Mouse (Mus musculus): ENCODE measurements around the gene Isca2. TPM values are rescaled to one million over a fixed set of nuclear protein-coding genes. Genes with fewer than 3 reads are reported as not detected.
A peak's percentile ranks its signal among the peaks of the same experiment; 100 is the strongest.

The Isca2 gene
- total and polyA plus RNA-seq, 2 experiments from 2014 or later = 68.1 to 114 TPM

DNA sequence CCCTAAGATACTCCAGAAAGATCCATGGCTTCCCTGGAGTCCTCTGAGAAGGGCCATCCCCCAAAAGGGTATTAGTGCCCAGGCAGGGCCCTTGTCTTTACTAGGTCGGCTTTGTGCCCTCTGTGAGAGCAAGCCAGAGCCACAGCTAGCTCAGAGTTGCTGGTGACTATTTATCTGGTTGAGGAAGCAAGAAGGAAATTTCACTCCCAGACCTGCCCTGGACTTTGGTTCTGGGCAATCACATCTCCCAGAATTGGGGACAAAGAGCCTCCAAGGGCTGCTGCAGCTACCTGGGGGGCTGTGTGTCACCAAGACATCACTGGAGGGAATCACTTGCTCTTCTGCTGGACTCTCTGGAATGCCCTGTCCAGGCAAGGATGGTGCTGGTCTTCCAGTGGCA lies 33.0 kb downstream of the Isca2 start:
- Histone ChIP-seq H3K4me2 (ENCODE audit: low read depth) (no peak overlapping the region), H3K27ac (ENCODE audit: low read depth, low read length) (no peak overlapping the region), H3K27me3 (ENCODE audit: insufficient read depth, low read length) (no peaks in the 10 kb centered on the region), H3K9ac (no peak overlapping the region), H3K9me3 (ENCODE audit: low read length) (no peaks in the 10 kb centered on the region), H3K4me3 (ENCODE audit: low read depth, low read length) (no peak overlapping the region), H3K4me1 (ENCODE audit: insufficient read depth) (no peaks in the 10 kb centered on the region), H3K36me3 (ENCODE audit: insufficient read depth) (no peaks in the 10 kb centered on the region)
- WGBS = 88% methylated on average over 1 of the region's 1 CpGs
- DNase-seq (no peak), ATAC-seq (no peak)
- TF ChIP-seq CTCF (IDR thresholded peaks at IDR 0.05; ENCODE audit: low read depth) = no peak

DNA sequence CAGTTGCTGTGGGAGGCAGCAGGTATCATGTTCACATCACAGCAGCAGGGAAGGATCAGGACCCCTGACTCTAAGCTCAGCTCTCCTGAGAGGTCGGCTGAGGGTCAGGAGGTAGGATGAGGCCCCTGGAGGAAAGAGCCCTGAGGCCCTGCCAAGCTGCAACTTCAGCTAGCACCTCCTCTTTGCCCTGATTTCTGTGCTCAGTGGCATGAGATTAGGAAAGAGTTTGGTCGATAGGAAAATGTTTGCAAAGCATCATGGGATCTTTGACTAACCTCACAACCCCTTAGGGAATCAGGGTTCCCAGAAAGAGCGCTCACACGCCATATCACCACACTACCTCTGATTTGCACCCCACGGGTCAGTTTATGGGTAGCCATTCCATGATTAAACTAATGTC lies 33.7 kb downstream of the Isca2 start:
- Histone ChIP-seq H3K4me2 (ENCODE audit: low read depth) (no peak overlapping the region), H3K9ac (no peak overlapping the region), H3K9me3 (ENCODE audit: low read length) (no peaks in the 10 kb centered on the region), H3K4me3 (ENCODE audit: low read depth, low read length) (no peak overlapping the region), H3K4me1 (ENCODE audit: insufficient read depth) (no peaks in the 10 kb centered on the region), H3K36me3 (ENCODE audit: insufficient read depth) (no peaks in the 10 kb centered on the region), H3K27me3 (ENCODE audit: insufficient read depth, low read length) (no peaks in the 10 kb centered on the region), H3K27ac (ENCODE audit: low read depth, low read length) (no peak overlapping the region)
- TF ChIP-seq CTCF (IDR thresholded peaks at IDR 0.05; ENCODE audit: low read depth) = no peak
- ATAC-seq = no peak
- 70% methylated on average over 5 of the region's 5 CpGs for WGBS
- DNase-seq = no peak

DNA sequence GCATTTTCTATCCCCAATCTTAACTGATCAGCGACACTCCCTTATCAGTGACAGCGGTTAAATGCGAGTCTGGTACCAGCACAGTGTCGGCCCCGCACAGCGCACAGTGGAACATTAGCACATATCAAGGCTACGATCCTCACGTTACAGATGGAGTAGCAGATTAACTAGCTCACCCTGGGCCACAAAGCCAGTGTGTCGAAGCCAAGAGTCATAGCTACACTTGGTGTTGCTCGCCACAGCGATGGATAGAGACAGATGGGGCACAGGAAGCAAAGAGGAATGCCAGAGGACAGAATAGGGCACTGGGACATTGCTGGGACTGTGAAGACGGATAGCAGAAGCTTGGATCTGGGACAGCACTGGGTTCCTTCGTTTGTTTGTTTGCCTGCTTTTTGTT lies 34.3 kb downstream of the Isca2 start:
- Histone ChIP-seq H3K4me1 (ENCODE audit: insufficient read depth) (no peaks in the 10 kb centered on the region), H3K9ac (no peak overlapping the region), H3K9me3 (ENCODE audit: low read length) (no peaks in the 10 kb centered on the region), H3K36me3 (ENCODE audit: insufficient read depth) (no peaks in the 10 kb centered on the region), H3K27me3 (ENCODE audit: insufficient read depth, low read length) (no peaks in the 10 kb centered on the region), H3K4me2 (ENCODE audit: low read depth) (no peak overlapping the region), H3K27ac (ENCODE audit: low read depth, low read length) (no peak overlapping the region), H3K4me3 (ENCODE audit: low read depth, low read length) (no peak overlapping the region)
- TF ChIP-seq CTCF (IDR thresholded peaks at IDR 0.05; ENCODE audit: low read depth) = no peak
- WGBS = 75% methylated on average over 13 of the region's 13 CpGs
- DNase-seq = no peak
- peak; percentile 38; the same call in 1 of the 2 replicates for ATAC-seq

DNA sequence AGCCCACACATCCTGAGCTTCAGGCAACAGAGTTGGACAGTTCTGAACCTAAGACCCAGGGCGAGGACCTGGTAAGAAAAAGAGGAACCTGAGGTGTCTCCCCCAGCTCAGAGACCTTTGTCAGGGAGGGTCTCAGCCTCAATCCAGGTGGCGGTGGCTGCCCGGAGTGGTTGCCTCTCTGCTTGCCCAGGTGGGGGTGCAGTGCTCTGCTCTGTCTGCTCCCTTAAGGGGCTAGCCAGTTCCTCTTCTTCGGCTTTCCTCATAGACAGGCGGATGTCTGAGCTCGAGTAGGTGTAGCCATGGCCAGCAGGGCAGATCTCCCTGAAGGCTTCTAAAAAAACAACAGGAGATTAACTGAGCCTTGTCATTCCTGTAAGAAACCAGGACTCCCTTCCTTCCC lies 36.0 kb downstream of the Isca2 start:
- ATAC-seq = no peak
- H3K36me3 ChIP-seq (ENCODE audit: insufficient read depth) = no peaks in the 10 kb centered on the region
- WGBS = 79% methylated on average over 6 of the region's 6 CpGs
- H3K4me3 ChIP-seq (ENCODE audit: low read depth, low read length) = no peak overlapping the region
- no peaks in the 10 kb centered on the region for H3K4me1 ChIP-seq (ENCODE audit: insufficient read depth)
- H3K9ac ChIP-seq = no peak overlapping the region
- H3K9me3 ChIP-seq (ENCODE audit: low read length) = no peaks in the 10 kb centered on the region
- H3K27ac ChIP-seq (ENCODE audit: low read depth, low read length) = no peak overlapping the region
- no peaks in the 10 kb centered on the region for H3K27me3 ChIP-seq (ENCODE audit: insufficient read depth, low read length)
- no peak for DNase-seq
- TF ChIP-seq CTCF (IDR thresholded peaks at IDR 0.05; ENCODE audit: low read depth) = no peak
- no peak overlapping the region for H3K4me2 ChIP-seq (ENCODE audit: low read depth)

DNA sequence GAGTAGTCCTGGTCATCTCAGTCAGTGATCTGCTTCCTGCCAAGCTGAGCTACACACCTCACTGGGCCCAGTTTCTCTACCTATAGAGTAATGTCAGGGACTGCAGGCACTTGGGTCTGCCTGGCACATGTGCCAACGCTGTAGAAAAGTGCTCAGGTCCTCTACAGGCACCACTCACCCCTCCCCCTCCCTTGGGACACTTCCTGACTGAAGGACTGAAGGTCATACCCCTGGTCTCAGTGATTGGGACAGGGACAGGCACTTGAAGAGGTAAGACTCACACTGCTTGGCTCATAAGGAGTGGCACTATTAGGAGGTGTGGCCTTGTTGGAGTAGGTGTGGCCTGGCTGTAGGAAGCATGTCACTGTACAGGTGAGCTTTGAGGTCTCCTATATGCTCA lies 37.8 kb downstream of the Isca2 start:
- ATAC-seq = no peak
- H3K36me3 ChIP-seq (ENCODE audit: insufficient read depth) = no peaks in the 10 kb centered on the region
- 59% methylated on average over 1 of the region's 1 CpGs for WGBS
- no peaks in the 10 kb centered on the region for H3K4me1 ChIP-seq (ENCODE audit: insufficient read depth)
- H3K27ac ChIP-seq (ENCODE audit: low read depth, low read length) = no peak overlapping the region
- no peak overlapping the region for H3K4me2 ChIP-seq (ENCODE audit: low read depth)
- no peak overlapping the region for H3K4me3 ChIP-seq (ENCODE audit: low read depth, low read length)
- no peak for TF ChIP-seq CTCF (IDR thresholded peaks at IDR 0.05; ENCODE audit: low read depth)
- DNase-seq = no peak
- no peaks in the 10 kb centered on the region for H3K9me3 ChIP-seq (ENCODE audit: low read length)
- H3K9ac ChIP-seq = no peak overlapping the region
- no peaks in the 10 kb centered on the region for H3K27me3 ChIP-seq (ENCODE audit: insufficient read depth, low read length)

DNA sequence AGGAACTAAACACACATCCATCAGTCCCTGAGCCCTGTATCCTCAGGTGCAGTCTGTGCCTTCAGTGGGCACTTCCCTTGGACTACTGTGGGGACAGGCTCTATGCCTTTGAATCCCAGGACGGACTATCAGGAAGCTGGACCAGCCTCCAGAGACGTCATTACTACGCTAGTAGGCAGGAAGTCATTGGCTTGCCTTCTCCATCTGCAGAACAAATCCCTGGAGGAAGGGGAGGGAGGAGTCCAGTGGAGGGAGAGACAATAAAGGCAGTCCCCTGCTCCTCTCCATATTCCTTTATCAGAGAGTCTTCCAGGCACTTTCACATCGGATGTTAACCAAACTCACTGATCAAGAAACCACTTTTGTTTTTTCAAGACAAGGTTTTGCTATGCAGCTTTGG lies 38.5 kb downstream of the Isca2 start:
- Histone ChIP-seq H3K4me2 (ENCODE audit: low read depth) (no peak overlapping the region), H3K9me3 (ENCODE audit: low read length) (no peaks in the 10 kb centered on the region), H3K27me3 (ENCODE audit: insufficient read depth, low read length) (no peaks in the 10 kb centered on the region)

DNA sequence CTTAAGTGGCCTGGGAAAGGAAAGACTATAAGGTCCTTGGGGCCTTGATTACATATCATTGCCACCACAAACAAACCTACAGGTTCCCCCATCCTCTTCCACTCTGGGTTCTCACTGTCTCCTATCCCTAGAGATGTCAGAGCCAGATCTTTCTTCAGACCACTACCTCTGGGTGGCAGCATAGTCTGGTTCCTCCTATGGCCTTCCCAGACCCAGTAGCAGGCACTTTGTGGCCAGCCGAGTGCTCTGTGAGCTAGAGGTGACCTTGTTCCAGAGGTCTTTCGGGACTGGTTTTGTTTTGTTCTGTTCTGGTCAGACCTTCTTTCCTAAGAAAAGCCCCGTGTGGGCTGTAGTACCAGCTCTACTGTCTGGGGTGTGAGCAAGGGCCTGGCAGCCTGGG lies 39.0 kb downstream of the Isca2 start:
- 66% methylated on average over 3 of the region's 3 CpGs for WGBS
- H3K4me1 ChIP-seq (ENCODE audit: insufficient read depth) = no peaks in the 10 kb centered on the region
- no peak overlapping the region for H3K4me2 ChIP-seq (ENCODE audit: low read depth)
- ATAC-seq (no peak), DNase-seq (no peak)
- H3K27me3 ChIP-seq (ENCODE audit: insufficient read depth, low read length) = no peaks in the 10 kb centered on the region
- H3K9me3 ChIP-seq (ENCODE audit: low read length) = no peaks in the 10 kb centered on the region
- H3K36me3 ChIP-seq (ENCODE audit: insufficient read depth) = no peaks in the 10 kb centered on the region
- no peak for TF ChIP-seq CTCF (IDR thresholded peaks at IDR 0.05; ENCODE audit: low read depth)
- no peak overlapping the region for H3K9ac ChIP-seq
- no peak overlapping the region for H3K27ac ChIP-seq (ENCODE audit: low read depth, low read length)
- no peak overlapping the region for H3K4me3 ChIP-seq (ENCODE audit: low read depth, low read length)

More for the DNA sequence above, 38.5 kb downstream of the Isca2 start:
- Histone ChIP-seq H3K4me1 (ENCODE audit: insufficient read depth) (no peaks in the 10 kb centered on the region), H3K27ac (ENCODE audit: low read depth, low read length) (no peak overlapping the region), H3K9ac (no peak overlapping the region), H3K4me3 (ENCODE audit: low read depth, low read length) (no peak overlapping the region), H3K36me3 (ENCODE audit: insufficient read depth) (no peaks in the 10 kb centered on the region)
- 80% methylated on average over 4 of the region's 4 CpGs for WGBS
- ATAC-seq (no peak), DNase-seq (no peak)
- TF ChIP-seq CTCF (IDR thresholded peaks at IDR 0.05; ENCODE audit: low read depth) = no peak

DNA sequence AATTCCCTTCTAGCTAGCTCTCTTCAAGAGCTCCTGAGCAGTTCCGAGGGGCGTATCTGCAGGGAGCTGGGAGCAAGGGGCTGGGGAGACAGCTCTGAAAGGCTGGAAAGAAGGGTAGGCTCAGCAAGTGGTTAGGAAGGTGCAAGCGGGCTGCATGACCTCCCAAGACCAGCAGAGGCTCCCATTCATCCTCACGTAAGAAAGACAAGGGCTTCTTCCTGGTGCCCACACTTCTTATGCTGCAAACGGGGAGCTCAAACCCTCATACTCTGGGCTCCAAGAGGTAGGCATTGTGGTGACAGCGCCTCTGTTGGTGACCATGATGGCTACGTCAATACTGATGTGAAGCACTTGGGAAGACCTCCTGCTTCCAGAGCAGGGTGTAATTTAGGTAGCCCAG lies 40.7 kb downstream of the Isca2 start:
- 0 out of 2 replicates have a peak, but pooled peaks have one; percentile 11 for TF ChIP-seq CTCF (IDR thresholded peaks at IDR 0.05; ENCODE audit: low read depth)
- H3K27me3 ChIP-seq (ENCODE audit: insufficient read depth, low read length) = no peaks in the 10 kb centered on the region
- H3K4me1 ChIP-seq (ENCODE audit: insufficient read depth) = no peaks in the 10 kb centered on the region
- no peak overlapping the region for H3K27ac ChIP-seq (ENCODE audit: low read depth, low read length)
- H3K36me3 ChIP-seq (ENCODE audit: insufficient read depth) = no peaks in the 10 kb centered on the region
- H3K9me3 ChIP-seq (ENCODE audit: low read length) = no peaks in the 10 kb centered on the region
- no peak overlapping the region for H3K9ac ChIP-seq
- H3K4me3 ChIP-seq (ENCODE audit: low read depth, low read length) = no peak overlapping the region
- WGBS = 43% methylated on average over 7 of the region's 7 CpGs
- DNase-seq (no peak), ATAC-seq (no peak)
- H3K4me2 ChIP-seq (ENCODE audit: low read depth) = no peak overlapping the region
